Mouse (Mus musculus) T-helper 17 cell (primary cell): ENCODE results near the gene Gm28044.
"Not testable (repeated sequence)": the region's sequence is repeated elsewhere in the genome, so short reads cannot be mapped to it uniquely, and the experiment has no call there.

ENCODE experiments used
- in situ Hi-C, 2 experiments: fragments of 300-600 bp; cut with MboI, MseI; formaldehyde crosslinking; loops; 1 replicate in 1 of 2; 2 replicates in 1 of 2; pipeline ENCODE4 v1.15.1; 2025; ENCODE audit warnings: high pct_unique_total_duplicates in 2 of 2

Gene Gm28044

GRCm38 (mm10) chr13:67360131-67360744 is at the start of gene Gm28044, which contains the start of gene Zfp953:
Gene Gm28044 (minus strand): TSS chr13:67360536.
Gene Zfp953 (minus strand): TSS chr13:67360605.
- in situ Hi-C loops: no loop called here

GRCm38 (mm10) chr13:67399183-67399903 is 39.0 kb upstream of the Gm28044 start, which contains the start of gene Zfp429:
Gene Zfp429 (minus strand): TSS chr13:67399819.
- in situ Hi-C loops: not testable (repeated sequence)

GRCm38 (mm10) chr13:67376255-67376654 is 15.9 kb upstream of the Gm28044 start:
- in situ Hi-C loops: loop anchor here (5.0 to 10.0 kb wide), 3 partner anchors 71 to 1209 kb away; partner anchors contain the start of genes Fastkd3 (in 1 of the 2) and Mtrr (in 1 of the 2)

- in situ Hi-C loops: loop anchor here (5.0 to 10.0 kb wide), 3 partner anchors 72 to 1210 kb away; partner anchors contain the start of genes Fastkd3 (in 1 of the 2) and Mtrr (in 1 of the 2)
Measured at GRCm38 (mm10) chr13:67375050-67375911, 14.9 kb upstream of the Gm28044 start, which contains the start of the genes Gm28041 and Zfp456. Gene Gm28041 (minus strand): TSS chr13:67375733. Gene Zfp456 (minus strand): TSS chr13:67375810.

- in situ Hi-C loops: no loop called here
Measured at GRCm38 (mm10) chr13:67351854-67352253, 8.5 kb downstream of the Gm28044 start.

- in situ Hi-C loops: no loop called here
Measured at GRCm38 (mm10) chr13:67343422-67343821, 16.9 kb downstream of the Gm28044 start.

- in situ Hi-C loops: no loop called here
Measured at GRCm38 (mm10) chr13:67332877-67333276, 27.5 kb downstream of the Gm28044 start.

- in situ Hi-C loops: no loop called here
Measured at GRCm38 (mm10) chr13:67332019-67332724, 28.2 kb downstream of the Gm28044 start, which contains the start of gene Zfp595. Gene Zfp595 (minus strand): TSS chr13:67332570.

GRCm38 (mm10) chr13:67306718-67307117 is 53.6 kb downstream of the Gm28044 start:
- in situ Hi-C loops: loop anchor here in 1 of 2 experiments (5.0 to 10.0 kb wide), 2 partner anchors 39 to 182 kb away; partner anchors contain the start of gene Zfp759

GRCm38 (mm10) chr13:67305822-67306672 is 54.3 kb downstream of the Gm28044 start, which contains the start of gene Zfp457:
Gene Zfp457 (minus strand): TSS chr13:67306485.
- in situ Hi-C loops: loop anchor here in 1 of 2 experiments (5.0 to 10.0 kb wide), 2 partner anchors 39 to 181 kb away; partner anchors contain the start of gene Zfp759

- in situ Hi-C loops: no loop called here
Measured at GRCm38 (mm10) chr13:67278314-67278713, 82.0 kb downstream of the Gm28044 start, which contains the start of gene Zfp458. Gene Zfp458 (minus strand): TSS chr13:67278466.

- in situ Hi-C loops: loop anchor here in 1 of 2 experiments (5.0 kb wide), 1 partner anchor 38 kb away; the partner anchor contains the start of gene Zfp457
Measured at GRCm38 (mm10) chr13:67269383-67270065, 90.8 kb downstream of the Gm28044 start.

GRCm38 (mm10) chr13:67268568-67269369 is 91.6 kb downstream of the Gm28044 start:
- in situ Hi-C loops: loop anchor here in 1 of 2 experiments (5.0 kb wide), 1 partner anchor 39 kb away; the partner anchor contains the start of gene Zfp457
